11 mouse cellular contexts compared by ENCODE assay signal in genomic region chr1:187439170-187439914, GRCm38 (mm10).
DNase-seq lines count a peak whose midpoint lies in the region; ATAC-seq lines count a peak whose summit lies in the region.
"Had no signal": no experiment of that assay in that cellular context is flagged by ENCODE, and none has a peak within 500 bp of the region (broad histone marks: within the 10 kb centered on the region; RNA-seq: fewer than 3 reads in every experiment).

No protein-coding gene starts in this region.

- H3K9ac ChIP-seq in midbrain, embryonic 15.5 days, result no peak overlapping the region

- H3K36me3 ChIP-seq in embryonic facial prominence, embryonic 10.5 days (replicated peaks), result no peaks in the 10 kb centered on the region
- H3K36me3 ChIP-seq in midbrain, embryonic 15.5 days (replicated peaks), result no peaks in the 10 kb centered on the region
- H3K36me3 ChIP-seq: heart, embryonic 10.5 days had no signal

- H3K4me2 ChIP-seq in midbrain, embryonic 15.5 days, result peak overlapping the region; percentile 36

- peak; percentile 42 for DNase-seq in embryo, embryonic 10 days (ENCODE audit: low spot score)
- DNase-seq in embryo, embryonic 9.5 days (ENCODE audit: extremely low spot score), result no peak
- peak; percentile 38 for DNase-seq in embryonic facial prominence, embryonic 10.5 days (ENCODE audit: low spot score)
- peak; percentile 70 for DNase-seq in kidney, adult 9 months
- DNase-seq in right cerebral cortex, postnatal 4 days, result no peak
- no peak for DNase-seq in left cerebral cortex, adult 9 months (ENCODE audit: low spot score in 2 of 2)
- no peak for DNase-seq in spleen, postnatal 10 days (ENCODE audit: low spot score in 2 of 2)

- WGBS in embryonic facial prominence, embryonic 10.5 days, result 71% methylated on average over 20 of the region's 20 CpGs
- 46% methylated on average over 20 of the region's 20 CpGs for WGBS in midbrain, embryonic 15.5 days

- ATAC-seq in midbrain, embryonic 15.5 days (replicated peaks), result no peak
- ATAC-seq: intestine, embryonic 16.5 days had no signal

- H3K9me3 ChIP-seq in embryonic facial prominence, embryonic 10.5 days, result no peaks in the 10 kb centered on the region
- H3K9me3 ChIP-seq in midbrain, embryonic 15.5 days, result no peaks in the 10 kb centered on the region
- H3K9me3 ChIP-seq: heart, embryonic 10.5 days had no signal

- no peaks in the 10 kb centered on the region for H3K4me1 ChIP-seq in embryonic facial prominence, embryonic 10.5 days
- 0 out of 2 replicates have a peak, but pooled peaks cover 2% of the 10 kb centered on the region for H3K4me1 ChIP-seq in midbrain, embryonic 15.5 days
- H3K4me1 ChIP-seq: megakaryocyte, embryonic 14.5 days had no signal

- no peak overlapping the region for H3K27ac ChIP-seq in embryonic facial prominence, embryonic 10.5 days (replicated peaks)
- H3K27ac ChIP-seq in midbrain, embryonic 15.5 days, result no peak overlapping the region
- H3K27ac ChIP-seq: heart, embryonic 10.5 days had no signal

- H3K27me3 ChIP-seq in embryonic facial prominence, embryonic 10.5 days (replicated peaks; ENCODE audit: low read depth, poor library complexity, severe bottlenecking), result no peaks in the 10 kb centered on the region
- no peaks in the 10 kb centered on the region for H3K27me3 ChIP-seq in midbrain, embryonic 15.5 days (replicated peaks)
- H3K27me3 ChIP-seq: megakaryocyte, embryonic 14.5 days had no signal

- no peak overlapping the region for H3K4me3 ChIP-seq in embryonic facial prominence, embryonic 10.5 days
- H3K4me3 ChIP-seq in midbrain, embryonic 15.5 days, result no peak overlapping the region
- H3K4me3 ChIP-seq: heart, embryonic 10.5 days; megakaryocyte, embryonic 14.5 days had no signal

Comparison
In these comparisons a context has a peak if more than half of its experiments do, and no peak if none do; other contexts are left out.
1. DNase-seq: peak in embryo, embryonic 10 days (single experiment), embryonic facial prominence, embryonic 10.5 days (single experiment) and kidney, adult 9 months (single experiment); none in embryo, embryonic 9.5 days (single experiment), right cerebral cortex, postnatal 4 days (single experiment), left cerebral cortex, adult 9 months (0 of 2) and spleen, postnatal 10 days (0 of 2).